Mouse (Mus musculus) myocyte (in vitro differentiated cells): ENCODE results near the gene Gm20509. TPM values are rescaled to one million over a fixed set of nuclear protein-coding genes. Genes with fewer than 3 reads are reported as not detected.

Experiments used
- H3K27me3 ChIP-seq: one replicate; pipeline ENCODE4 v1.6.1; 2011; ENCODE audit not compliant: control insufficient read depth, insufficient read depth, insufficient read length
- H3K36me3 ChIP-seq: one replicate; pipeline ENCODE4 v1.6.1; 2011; ENCODE audit not compliant: control insufficient read depth, insufficient read depth
- H3K4me2 ChIP-seq: one replicate; pipeline ENCODE4 v1.6.1; 2011; ENCODE audit warnings: low read depth, control low read depth
- H3K4me3 ChIP-seq: one replicate; pipeline ENCODE4 v1.5.1; 2011; ENCODE audit warnings: mild to moderate bottlenecking, control low read depth, moderate library complexity
- H3K79me2 ChIP-seq: one replicate; pipeline ENCODE4 v1.6.1; 2011; ENCODE audit not compliant: control insufficient read depth, insufficient read depth
- H3ac ChIP-seq: one replicate; pipeline ENCODE4 v1.6.1; 2011; ENCODE audit not compliant: control insufficient read depth, insufficient read length
- CEBPB ChIP-seq: IDR thresholded peaks from 2 replicates; pipeline ENCODE4 v1.6.1; 2011; ENCODE audit warnings: mild to moderate bottlenecking, moderate library complexity; ENCODE audit not compliant: poor library complexity, insufficient read depth, severe bottlenecking
- E2F4 ChIP-seq: IDR thresholded peaks from one replicate; pipeline ENCODE4 v1.6.1; 2011; ENCODE audit warnings: mild to moderate bottlenecking, control low read depth, moderate library complexity; ENCODE audit not compliant: insufficient read depth
- MAX ChIP-seq: IDR thresholded peaks from one replicate; pipeline ENCODE4 v1.6.1; 2011; ENCODE audit warnings: low read depth, mild to moderate bottlenecking, control low read depth
- MYOD1 ChIP-seq, 3 experiments: IDR thresholded peaks; one replicate each; pipeline ENCODE4 v1.6.1; 2011; ENCODE audit warnings: control low read depth in 2 of 3, low read depth in 2 of 3, mild to moderate bottlenecking in 2 of 3, moderate library complexity in 1 of 3; ENCODE audit not compliant: insufficient read length in 2 of 3, control insufficient read depth in 1 of 3
- MYOG ChIP-seq, 3 experiments: IDR thresholded peaks; one replicate each; pipeline ENCODE4 v1.6.1; 2011; ENCODE audit warnings: control low read depth in 2 of 3, low read depth in 2 of 3, mild to moderate bottlenecking in 2 of 3; ENCODE audit not compliant: insufficient read length in 2 of 3, control insufficient read depth in 1 of 3, insufficient read depth in 1 of 3
- POLR2A ChIP-seq: IDR thresholded peaks from one replicate; pipeline ENCODE4 v1.6.1; 2011; ENCODE audit warnings: low read depth, mild to moderate bottlenecking, control low read depth, moderate library complexity; ENCODE audit not compliant: insufficient read length
- POLR2AphosphoS2 ChIP-seq: IDR thresholded peaks from one replicate; pipeline ENCODE4 v1.6.1; 2011; ENCODE audit warnings: low read depth, control low read depth; ENCODE audit not compliant: insufficient read length
- REST ChIP-seq: IDR thresholded peaks from one replicate; pipeline ENCODE4 v1.6.1; 2011; ENCODE audit warnings: mild to moderate bottlenecking, control low read depth, moderate library complexity; ENCODE audit not compliant: insufficient read depth, insufficient read length
- SRF ChIP-seq: IDR thresholded peaks from one replicate; pipeline ENCODE4 v1.6.1; 2011; ENCODE audit warnings: low read depth; ENCODE audit not compliant: control insufficient read depth, insufficient read length
- TCF12 ChIP-seq: IDR thresholded peaks from one replicate; pipeline ENCODE4 v1.6.1; 2011; ENCODE audit warnings: mild to moderate bottlenecking, control low read depth; ENCODE audit not compliant: poor library complexity, insufficient read depth, severe bottlenecking
- TCF3 ChIP-seq: IDR thresholded peaks from one replicate; pipeline ENCODE4 v1.6.1; 2011; ENCODE audit warnings: low read depth, control low read depth; ENCODE audit not compliant: insufficient read length
- USF1 ChIP-seq: IDR thresholded peaks from one replicate; pipeline ENCODE4 v1.6.1; 2011; ENCODE audit warnings: low read depth, mild to moderate bottlenecking, control low read depth, moderate library complexity
- polyA plus RNA-seq: library from polyadenylated mRNA; unstranded; fragments of >200 nt; fragmentation: generic; extraction: Trizol; gene quantifications from one replicate; pipeline ENCODE4 v1.2.1, GENCODE M21; 2012; ENCODE audit warnings: missing spikeins

Gm20509 gene
- polyA plus RNA-seq, 1 experiment = not detected

- H3K4me2 ChIP-seq = no peak overlapping the region
- peaks cover 46% of the 10 kb centered on the region for H3K36me3 ChIP-seq
- H3K79me2 ChIP-seq = no peaks in the 10 kb centered on the region
- H3K27me3 ChIP-seq = no peaks in the 10 kb centered on the region
- TF ChIP-seq E2F4 (no peak), TCF3 (no peak), MYOD1 (IDR thresholded peaks at IDR 0.05; ENCODE audit: control insufficient read depth in 1 of 3, insufficient read length in 2 of 3, low read depth in 2 of 3) (no peak), REST (no peak), TCF12 (no peak), CEBPB (no peak), MYOG (IDR thresholded peaks at IDR 0.05; ENCODE audit: control insufficient read depth in 1 of 3, insufficient read depth in 1 of 3, insufficient read length in 2 of 3, low read depth in 2 of 3) (no peak), SRF (no peak), POLR2A (no peak), USF1 (no peak), POLR2AphosphoS2 (no peak), MAX (no peak)
- no peak overlapping the region for H3ac ChIP-seq
- no peak overlapping the region for H3K4me3 ChIP-seq
Measured at GRCm38 (mm10) chr9:73125043-73125570, 22.8 kb downstream of the Gm20509 start.

- H3ac ChIP-seq = no peak overlapping the region
- H3K36me3 ChIP-seq = peaks cover 31% of the 10 kb centered on the region
- no peak overlapping the region for H3K4me2 ChIP-seq
- no peaks in the 10 kb centered on the region for H3K79me2 ChIP-seq
- H3K4me3 ChIP-seq = no peak overlapping the region
- no peaks in the 10 kb centered on the region for H3K27me3 ChIP-seq
- no peak for TF ChIP-seq MYOD1 (IDR thresholded peaks at IDR 0.05; ENCODE audit: control insufficient read depth in 1 of 3, insufficient read length in 2 of 3, low read depth in 2 of 3)
- no peak for TF ChIP-seq USF1
- no peak for TF ChIP-seq REST
- no peak for TF ChIP-seq MYOG (IDR thresholded peaks at IDR 0.05; ENCODE audit: control insufficient read depth in 1 of 3, insufficient read depth in 1 of 3, insufficient read length in 2 of 3, low read depth in 2 of 3)
- no peak for TF ChIP-seq SRF
- TF ChIP-seq POLR2AphosphoS2 = no peak
- TF ChIP-seq TCF12 = no peak
- TF ChIP-seq POLR2A = no peak
- no peak for TF ChIP-seq E2F4
- TF ChIP-seq MAX = no peak
- TF ChIP-seq CEBPB = no peak
- TF ChIP-seq TCF3 = no peak
Measured at GRCm38 (mm10) chr9:73127457-73127856, 25.2 kb downstream of the Gm20509 start.

GRCm38 (mm10) chr9:73129875-73130274 lies 27.6 kb downstream of the Gm20509 start:
- Histone ChIP-seq H3ac (no peak overlapping the region), H3K4me2 (no peak overlapping the region), H3K27me3 (no peaks in the 10 kb centered on the region), H3K4me3 (no peak overlapping the region), H3K79me2 (no peaks in the 10 kb centered on the region), H3K36me3 (peaks cover 16% of the 10 kb centered on the region)
- no peak for TF ChIP-seq CEBPB
- TF ChIP-seq MYOG (IDR thresholded peaks at IDR 0.05; ENCODE audit: control insufficient read depth in 1 of 3, insufficient read depth in 1 of 3, insufficient read length in 2 of 3, low read depth in 2 of 3) = no peak

GRCm38 (mm10) chr9:73130529-73130928 lies 28.3 kb downstream of the Gm20509 start:
- H3K79me2 ChIP-seq = no peaks in the 10 kb centered on the region
- H3K27me3 ChIP-seq = no peaks in the 10 kb centered on the region
- H3ac ChIP-seq = no peak overlapping the region
- H3K36me3 ChIP-seq = peaks cover 16% of the 10 kb centered on the region
- H3K4me3 ChIP-seq = no peak overlapping the region
- H3K4me2 ChIP-seq = no peak overlapping the region
- TF ChIP-seq USF1 (no peak), MYOG (IDR thresholded peaks at IDR 0.05; ENCODE audit: control insufficient read depth in 1 of 3, insufficient read depth in 1 of 3, insufficient read length in 2 of 3, low read depth in 2 of 3) (no peak), POLR2AphosphoS2 (no peak), E2F4 (no peak), CEBPB (no peak), REST (no peak), TCF12 (no peak), MYOD1 (IDR thresholded peaks at IDR 0.05; ENCODE audit: control insufficient read depth in 1 of 3, insufficient read length in 2 of 3, low read depth in 2 of 3) (no peak), MAX (no peak), POLR2A (no peak), TCF3 (no peak), SRF (no peak)

GRCm38 (mm10) chr9:73137341-73137886 lies 35.1 kb downstream of the Gm20509 start:
- Histone ChIP-seq H3K4me2 (no peak overlapping the region), H3K27me3 (no peaks in the 10 kb centered on the region), H3K36me3 (no peaks in the 10 kb centered on the region), H3K79me2 (no peaks in the 10 kb centered on the region), H3K4me3 (no peak overlapping the region), H3ac (no peak overlapping the region)
- TF ChIP-seq TCF3 = no peak
- TF ChIP-seq MYOG (IDR thresholded peaks at IDR 0.05; ENCODE audit: control insufficient read depth in 1 of 3, insufficient read depth in 1 of 3, insufficient read length in 2 of 3, low read depth in 2 of 3) = peak in 1 of 3 experiments; percentile 12
- peak in 2 of 3 experiments; percentile 59 to 71 for TF ChIP-seq MYOD1 (IDR thresholded peaks at IDR 0.05; ENCODE audit: control insufficient read depth in 1 of 3, insufficient read length in 2 of 3, low read depth in 2 of 3)
